Mouse (Mus musculus) stomach, embryonic 16.5 days (tissue): ENCODE measurements around the gene Clstn1. TPM values are rescaled to one million over a fixed set of nuclear protein-coding genes. Genes with fewer than 3 reads are reported as not detected.

Experiments
- ATAC-seq: fragments of 200-750 bp; cut with Nextera tagmentation; 2 replicates; pipeline ENCODE4 v1.8.0; 2017; ENCODE audit warnings: moderate number of reproducible peaks, moderate TSS enrichment; ENCODE audit not compliant: insufficient read depth, low FRiP score
- H3K27ac ChIP-seq: fragments of 300-500 bp; sonication (generic); 2 replicates; pipeline ENCODE4 v1.5.1; 2014; ENCODE audit warnings: low read length
- H3K27me3 ChIP-seq: fragments of 300-500 bp; sonication (generic); 2 replicates; pipeline ENCODE4 v1.6.1; 2014; ENCODE audit warnings: low read length, control low read depth, mixed read lengths; ENCODE audit not compliant: control insufficient read depth, insufficient read depth
- H3K36me3 ChIP-seq: fragments of 300-500 bp; sonication (generic); 2 replicates; pipeline ENCODE4 v1.6.1; 2014; ENCODE audit warnings: low read length; ENCODE audit not compliant: control insufficient read depth, insufficient read depth
- H3K4me1 ChIP-seq: fragments of 300-500 bp; sonication (generic); 2 replicates; pipeline ENCODE4 v1.6.1; 2014; ENCODE audit warnings: low read length, control low read depth, mixed read lengths; ENCODE audit not compliant: control insufficient read depth, insufficient read depth
- H3K4me2 ChIP-seq: fragments of 300-500 bp; sonication (generic); 2 replicates; pipeline ENCODE4 v1.6.1; 2014; ENCODE audit warnings: low read depth, low read length, mixed read lengths
- H3K4me3 ChIP-seq: fragments of 300-500 bp; sonication (generic); replicated peaks from 2 replicates; pipeline ENCODE4 v1.5.1; 2014; ENCODE audit warnings: mild to moderate bottlenecking, low read length
- H3K9ac ChIP-seq: fragments of 300-500 bp; sonication (generic); 2 replicates; pipeline ENCODE4 v1.6.1; 2014; ENCODE audit warnings: low read length
- H3K9me3 ChIP-seq: fragments of 300-500 bp; sonication (generic); replicated peaks from 2 replicates; pipeline ENCODE4 v1.6.1; 2016; ENCODE audit warnings: low read length, control low read depth; ENCODE audit not compliant: control insufficient read depth
- WGBS: fragments of 180-500 bp; shearing (Covaris S2); extraction: QIAGEN DNeasy Blood & Tissue Kit; methylation state at CpG from one replicate; pipeline ENCODE4 v1.1.7; 2014; 5-methylcytosine and 5-hydroxymethylcytosine counted together
- polyA plus RNA-seq: library from polyadenylated mRNA; unstranded; fragments of >200 nt; fragmentation: Nextera tagmentation; extraction: Ambion mirVana; gene quantifications from 2 replicates; pipeline ENCODE4 v1.2.1, GENCODE M21; 2015

Gene Clstn1
- polyA plus RNA-seq, 1 experiment from 2014 or later: 14.7 TPM

DNA sequence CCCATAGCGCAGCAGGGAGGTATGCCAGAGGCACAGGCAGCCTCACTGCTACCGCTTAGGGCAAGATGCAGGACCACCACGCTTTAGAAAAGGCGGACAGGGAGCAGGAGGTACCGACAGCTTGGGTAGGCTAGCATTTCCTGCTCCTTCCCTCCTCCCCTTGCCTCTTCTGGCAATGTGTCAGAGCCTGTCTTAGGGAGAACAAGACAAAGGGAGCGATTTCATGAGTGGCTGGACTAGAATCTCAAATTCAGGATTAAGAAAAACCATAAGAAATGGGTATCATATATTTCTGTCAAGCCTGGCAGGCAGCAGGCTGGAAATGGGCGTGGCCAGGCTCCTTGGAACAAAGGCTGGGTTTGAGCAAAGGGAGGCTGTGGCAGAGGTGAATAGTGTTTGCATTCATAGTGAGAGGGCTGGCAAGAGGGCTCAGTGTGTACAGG is 23.3 kb upstream of the Clstn1 start:
- Histone ChIP-seq H3K9ac (peak overlapping the region; percentile 62), H3K36me3 (peaks cover 4% of the 10 kb centered on the region; the same call in 1 of the 2 replicates)

GRCm38 (mm10) chr4:149563941-149564361 is 22.3 kb upstream of the Clstn1 start:
- Histone ChIP-seq H3K4me1 (peaks cover 42% of the 10 kb centered on the region), H3K4me3 (no peak overlapping the region), H3K9ac (no peak overlapping the region; the same call in 1 of the 2 replicates), H3K4me2 (peak overlapping the region; percentile 48), H3K27ac (no peak overlapping the region; the same call in 1 of the 2 replicates), H3K36me3 (peaks cover 4% of the 10 kb centered on the region; the same call in 1 of the 2 replicates), H3K9me3 (no peaks in the 10 kb centered on the region), H3K27me3 (no peaks in the 10 kb centered on the region)
- ATAC-seq: no peak
- 66% methylated on average over 10 of the region's 10 CpGs for WGBS

More for the DNA sequence above, 23.3 kb upstream of the Clstn1 start:
- Histone ChIP-seq H3K4me3 (no peak overlapping the region), H3K27me3 (no peaks in the 10 kb centered on the region), H3K4me1 (peaks cover 44% of the 10 kb centered on the region), H3K9me3 (no peaks in the 10 kb centered on the region), H3K27ac (peak overlapping the region; percentile 85), H3K4me2 (peak overlapping the region; percentile 32)
- ATAC-seq: no peak
- WGBS: 34% methylated on average over 7 of the region's 7 CpGs

GRCm38 (mm10) chr4:149564452-149565407 is 21.5 kb upstream of the Clstn1 start:
- Histone ChIP-seq H3K27me3 (no peaks in the 10 kb centered on the region), H3K4me3 (peak overlapping the region; percentile 13), H3K4me1 (peaks cover 48% of the 10 kb centered on the region), H3K9me3 (no peaks in the 10 kb centered on the region), H3K4me2 (peak overlapping the region; percentile 48), H3K27ac (peak overlapping the region; percentile 82), H3K9ac (peak overlapping the region; percentile 39), H3K36me3 (peaks cover 4% of the 10 kb centered on the region; the same call in 1 of the 2 replicates)
- WGBS: 35% methylated on average over 20 of the region's 20 CpGs
- peak; percentile 86 for ATAC-seq

DNA sequence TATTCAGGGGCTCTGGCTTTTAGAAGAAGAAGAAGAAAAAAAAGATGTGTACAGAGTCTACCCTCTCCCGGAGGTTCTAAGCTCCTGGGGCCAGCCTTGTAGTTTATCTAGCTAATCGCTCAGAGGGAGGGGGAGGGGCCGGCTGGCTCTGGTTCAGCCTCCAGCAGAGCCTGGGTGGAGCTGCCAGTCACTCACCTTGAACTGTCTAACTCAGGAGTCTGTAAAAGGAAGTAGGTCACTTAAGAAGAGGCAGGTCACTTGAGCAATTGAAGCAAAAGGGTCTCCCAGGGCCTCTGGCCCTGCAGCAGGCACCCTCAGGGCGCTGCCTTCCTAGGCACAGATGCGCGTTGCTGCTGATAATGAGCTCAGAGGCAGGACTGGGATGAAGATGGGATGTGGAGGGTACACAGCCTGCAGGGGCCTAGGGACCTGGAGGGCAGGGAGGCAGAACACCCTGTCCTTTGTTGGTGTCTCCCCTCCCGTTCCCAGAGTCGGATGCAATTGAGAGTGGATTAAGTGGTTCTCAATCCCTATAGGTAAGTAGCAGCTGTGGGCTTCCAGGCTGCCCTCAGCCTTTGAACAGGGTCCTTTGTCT is 18.7 kb upstream of the Clstn1 start:
- Histone ChIP-seq H3K9me3 (no peaks in the 10 kb centered on the region), H3K4me2 (no peak overlapping the region), H3K4me1 (peaks cover 61% of the 10 kb centered on the region), H3K4me3 (no peak overlapping the region), H3K9ac (peak overlapping the region; percentile 42; the same call in 1 of the 2 replicates), H3K27ac (peak overlapping the region; percentile 83), H3K27me3 (no peaks in the 10 kb centered on the region), H3K36me3 (no peaks in the 10 kb centered on the region)
- 29% methylated on average over 8 of the region's 8 CpGs for WGBS
- peak; percentile 54; the same call in 1 of the 2 replicates for ATAC-seq

DNA sequence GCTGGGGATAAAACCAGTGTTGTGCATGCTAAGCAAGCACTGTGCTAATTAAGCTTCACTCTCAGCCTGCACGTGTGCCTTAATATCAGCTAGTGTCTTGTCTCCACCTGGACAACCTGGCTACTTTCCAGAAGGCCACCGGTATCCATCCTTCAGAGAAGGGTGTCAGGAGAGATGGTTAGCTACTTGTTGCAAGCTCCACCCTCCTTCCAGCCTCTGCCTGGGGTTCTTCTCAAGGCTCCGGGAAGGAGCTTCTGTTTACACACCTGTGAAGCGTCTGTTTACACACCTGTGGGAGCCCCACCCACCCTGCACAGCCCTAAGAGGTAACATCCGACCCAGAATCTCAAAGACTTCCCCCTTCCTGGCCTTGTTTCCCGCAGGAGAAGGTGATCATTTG is 17.6 kb upstream of the Clstn1 start:
- ATAC-seq: 0 out of 2 replicates have a peak, but pooled peaks have one; percentile 18

DNA sequence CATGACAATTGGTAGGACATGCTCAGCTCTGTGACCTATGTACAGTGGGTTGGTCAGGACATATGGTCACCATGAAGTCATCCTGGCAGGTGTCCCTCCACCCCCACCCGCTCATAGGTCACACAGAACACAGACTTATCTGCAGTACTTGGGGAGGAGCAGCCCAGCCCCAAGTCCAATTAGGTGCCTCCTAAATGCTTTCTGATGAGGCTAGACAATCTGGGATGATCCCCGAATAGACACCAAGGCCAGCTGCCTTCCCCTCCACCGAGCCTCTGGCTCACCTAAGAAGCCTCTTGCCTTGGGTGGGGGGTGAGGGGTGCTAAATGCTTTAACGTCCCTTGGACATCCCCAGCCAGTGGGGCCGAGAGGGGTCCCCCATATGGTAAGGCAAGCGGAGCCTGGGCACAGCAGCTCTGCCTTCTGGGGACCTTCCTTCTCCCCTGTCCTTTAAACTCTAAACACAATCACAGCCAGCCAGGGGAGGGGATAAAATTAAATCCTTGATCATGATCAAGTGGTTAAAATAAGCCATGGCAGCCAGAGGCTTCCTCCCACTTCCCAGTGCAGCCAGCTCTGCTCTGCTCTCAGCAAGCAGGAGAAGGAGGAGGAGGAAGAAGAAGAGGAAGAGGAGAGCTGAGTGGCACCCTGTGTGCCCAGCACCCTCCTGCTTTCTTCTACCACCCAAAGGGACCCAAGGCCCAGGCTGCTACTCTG is 16.3 kb upstream of the Clstn1 start:
- Histone ChIP-seq H3K9me3 (no peaks in the 10 kb centered on the region), H3K27me3 (no peaks in the 10 kb centered on the region), H3K36me3 (no peaks in the 10 kb centered on the region), H3K4me2 (no peak overlapping the region), H3K27ac (peak overlapping the region; percentile 46), H3K4me3 (no peak overlapping the region), H3K9ac (no peak overlapping the region), H3K4me1 (peaks cover 38% of the 10 kb centered on the region)
- WGBS: 75% methylated on average over 6 of the region's 6 CpGs
- ATAC-seq: no peak

More for the DNA sequence above, 17.6 kb upstream of the Clstn1 start:
- Histone ChIP-seq H3K27ac (peak overlapping the region; percentile 83; the same call in 1 of the 2 replicates), H3K9ac (no peak overlapping the region), H3K4me3 (no peak overlapping the region), H3K27me3 (no peaks in the 10 kb centered on the region), H3K4me1 (peaks cover 51% of the 10 kb centered on the region), H3K4me2 (no peak overlapping the region), H3K36me3 (no peaks in the 10 kb centered on the region), H3K9me3 (no peaks in the 10 kb centered on the region)
- WGBS: 32% methylated on average over 6 of the region's 6 CpGs

- 62% methylated on average over 4 of the region's 4 CpGs for WGBS
- Histone ChIP-seq H3K9me3 (no peaks in the 10 kb centered on the region), H3K27me3 (no peaks in the 10 kb centered on the region), H3K9ac (no peak overlapping the region), H3K27ac (no peak overlapping the region), H3K4me1 (peaks cover 34% of the 10 kb centered on the region), H3K4me2 (no peak overlapping the region), H3K4me3 (no peak overlapping the region), H3K36me3 (no peaks in the 10 kb centered on the region)
- ATAC-seq: no peak
These were observed 15.8 kb upstream of the Clstn1 start for GRCm38 (mm10) chr4:149570498-149570863.

DNA sequence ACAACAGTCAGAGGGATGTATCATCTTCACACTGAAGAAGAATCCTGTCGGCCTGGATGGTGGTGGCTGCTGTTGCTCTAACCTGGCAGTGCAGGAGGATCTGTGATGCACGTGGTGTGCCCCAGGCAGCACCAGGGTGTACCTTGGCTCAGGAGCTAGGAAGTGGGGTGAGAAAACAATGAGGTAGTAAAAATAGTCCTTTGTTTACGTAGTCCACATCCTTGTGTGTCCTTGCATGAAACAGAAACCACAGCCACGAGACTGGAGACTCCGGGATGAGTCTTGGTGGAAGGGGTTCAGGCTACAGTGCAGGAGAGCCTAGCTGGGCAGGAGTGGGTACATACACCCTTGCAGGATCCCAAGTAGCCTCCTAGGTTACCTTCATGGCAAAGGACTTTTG is 15.1 kb upstream of the Clstn1 start:
- Histone ChIP-seq H3K9me3 (no peaks in the 10 kb centered on the region), H3K4me1 (peaks cover 34% of the 10 kb centered on the region), H3K4me2 (peak overlapping the region; percentile 16; the same call in 1 of the 2 replicates), H3K27ac (peak overlapping the region; percentile 46), H3K27me3 (no peaks in the 10 kb centered on the region), H3K36me3 (no peaks in the 10 kb centered on the region), H3K9ac (peak overlapping the region; percentile 4; the same call in 1 of the 2 replicates), H3K4me3 (no peak overlapping the region)
- ATAC-seq: peak; percentile 42
- 49% methylated on average over 5 of the region's 5 CpGs for WGBS
